Mouse (Mus musculus) CH12.LX (cell line): ENCODE results near the gene Pink1. TPM values are rescaled to one million over a fixed set of nuclear protein-coding genes. Genes with fewer than 3 reads are reported as not detected.

Experiments
- DNase-seq: peaks from one replicate; pipeline ENCODE4 v3.0.0-alpha.2; 2013; ENCODE audit errors: extremely low read depth
- H3K27ac ChIP-seq: 2 replicates; pipeline ENCODE4 v1.5.1; 2012; ENCODE audit warnings: low read depth, mild to moderate bottlenecking, control low read depth, moderate library complexity; ENCODE audit not compliant: insufficient read depth
- H3K27me3 ChIP-seq: replicated peaks from 2 replicates; pipeline ENCODE3; 2012; ENCODE audit warnings: inconsistent platforms
- H3K36me3 ChIP-seq, 2 experiments: replicated peaks in 1 of 2; 2 replicates each; pipeline versions ENCODE3 to v1.6.1; 2012; ENCODE audit warnings: inconsistent platforms in 1 of 2, low read length in 1 of 2, mild to moderate bottlenecking in 1 of 2, mixed read lengths in 1 of 2, moderate library complexity in 1 of 2; ENCODE audit not compliant: control insufficient read depth in 1 of 2, insufficient read depth in 1 of 2
- H3K4me1 ChIP-seq, 2 experiments: 2 replicates each; pipeline ENCODE4 v1.6.1; 2012; ENCODE audit warnings: inconsistent platforms in 1 of 2, moderate library complexity in 1 of 2; ENCODE audit not compliant: insufficient read depth in 2 of 2, control insufficient read depth in 1 of 2
- H3K4me2 ChIP-seq: 2 replicates; pipeline ENCODE4 v1.6.1; 2012; ENCODE audit warnings: low read depth, mild to moderate bottlenecking, control low read depth; ENCODE audit not compliant: poor library complexity, insufficient read depth, severe bottlenecking
- H3K4me3 ChIP-seq, 3 experiments: fragments of 150-350 bp in 1 of 3; sonication (generic) in 1 of 3; replicated peaks in 1 of 3; 2 replicates each; pipeline versions ENCODE3 to v1.5.1; 2011 to 2012; ENCODE audit warnings: low read depth in 2 of 3, low read length in 2 of 3, mild to moderate bottlenecking in 2 of 3, moderate library complexity in 2 of 3, control low read depth in 1 of 3, improper control_type of control experiment in 1 of 3, inconsistent platforms in 1 of 3, mixed read lengths in 1 of 3; ENCODE audit not compliant: poor library complexity in 1 of 3
- H3K79me2 ChIP-seq: replicated peaks from 2 replicates; pipeline ENCODE4 v1.6.1; 2012; ENCODE audit warnings: mild to moderate bottlenecking, moderate library complexity; ENCODE audit not compliant: control insufficient read depth, poor library complexity, insufficient read depth, severe bottlenecking; ENCODE audit errors: extremely low read depth
- H3K9ac ChIP-seq: 2 replicates; pipeline ENCODE4 v1.6.1; 2012; ENCODE audit warnings: low read depth, mild to moderate bottlenecking, control low read depth, moderate library complexity; ENCODE audit not compliant: insufficient read depth
- H3K9me3 ChIP-seq: replicated peaks from 2 replicates; pipeline ENCODE3; 2012; ENCODE audit warnings: low read length, inconsistent platforms, mixed read lengths
- CTCF ChIP-seq, 2 experiments: IDR thresholded peaks in 1 of 2; conservative IDR thresholded peaks in 1 of 2; 2 replicates each; pipeline ENCODE4 v1.5.1; 2011 to 2012; ENCODE audit warnings: low read depth in 2 of 2, low read length in 2 of 2, improper control_type of control experiment in 1 of 2, inconsistent platforms in 1 of 2, mild to moderate bottlenecking in 1 of 2, moderate library complexity in 1 of 2
- E2F4 ChIP-seq: IDR thresholded peaks from 2 replicates; pipeline ENCODE4 v1.6.1; 2011; ENCODE audit warnings: low read depth, low read length, improper control_type of control experiment; ENCODE audit not compliant: insufficient replicate concordance
- ELF1 ChIP-seq: IDR thresholded peaks from 2 replicates; pipeline ENCODE4 v1.6.1; 2014; ENCODE audit warnings: low read depth, mild to moderate bottlenecking, inconsistent platforms, low read length, improper control_type of control experiment
- GABPA ChIP-seq: IDR thresholded peaks from 2 replicates; pipeline ENCODE4 v1.6.1; 2012; ENCODE audit warnings: low read depth, low read length, improper control_type of control experiment, inconsistent platforms; ENCODE audit not compliant: insufficient replicate concordance
- JUN ChIP-seq: IDR thresholded peaks from 2 replicates; pipeline ENCODE4 v1.6.1; 2011; ENCODE audit warnings: low read depth, mild to moderate bottlenecking, low read length, improper control_type of control experiment, moderate library complexity; ENCODE audit not compliant: insufficient read depth
- MAFK ChIP-seq: IDR thresholded peaks from 2 replicates; pipeline ENCODE4 v1.6.1; 2011; ENCODE audit warnings: low read length, improper control_type of control experiment; ENCODE audit not compliant: insufficient replicate concordance
- MAX ChIP-seq: IDR thresholded peaks from 2 replicates; pipeline ENCODE4 v1.6.1; 2011; ENCODE audit warnings: low read length, improper control_type of control experiment
- NELFE ChIP-seq: IDR thresholded peaks from 2 replicates; pipeline ENCODE4 v1.6.1; 2011; ENCODE audit warnings: low read depth, low read length, improper control_type of control experiment
- PAX5 ChIP-seq: IDR thresholded peaks from 2 replicates; pipeline ENCODE4 v1.6.1; 2012; ENCODE audit warnings: low read length, inconsistent platforms, mixed read lengths
- RCOR1 ChIP-seq: conservative IDR thresholded peaks from 2 replicates; pipeline ENCODE4 v1.6.1; 2012; ENCODE audit warnings: low read depth, mild to moderate bottlenecking, inconsistent platforms, low read length, improper control_type of control experiment
- TBP ChIP-seq: conservative IDR thresholded peaks from 2 replicates; pipeline ENCODE4 v1.6.1; 2011; ENCODE audit warnings: low read depth, low read length, improper control_type of control experiment
- dilution Hi-C: fragments of 300-500 bp; cut with MboI; formaldehyde crosslinking; loops from 2 replicates; pipeline ENCODE4 v1.14.3; 2020; ENCODE audit warnings: low sequenced_read_pairs; ENCODE audit not compliant: extremely low pct_unique_long_range_greater_than_20kb, extremely low pct_ligation_motif_present
- in situ Hi-C: fragments of 300-500 bp; cut with MboI; formaldehyde crosslinking; loops from 3 replicates; pipeline ENCODE4 v1.14.3; 2019; ENCODE audit warnings: low sequenced_read_pairs, low pct_ligation_motif_present, low pct_unique_long_range_greater_than_20kb, mixed read lengths
- polyA plus RNA-seq: library from polyadenylated mRNA; unstranded; fragments of >175 nt; gene quantifications from 2 replicates; pipeline ENCODE4 v1.2.1, GENCODE M21; 2012; ENCODE audit warnings: low read depth; ENCODE audit not compliant: insufficient read length
- total RNA-seq, 2 experiments: library from RNA; depleted of rRNA; stranded (reverse); fragments of 300-350 nt in 1 of 2; fragments of >200 nt in 1 of 2; gene quantifications; 2 replicates each; pipeline ENCODE4 v1.2.3; 2012 to 2014

The Pink1 gene
- total and polyA plus RNA-seq, 3 experiments, result 7.1 to 10.8 (median 7.2) TPM

DNA sequence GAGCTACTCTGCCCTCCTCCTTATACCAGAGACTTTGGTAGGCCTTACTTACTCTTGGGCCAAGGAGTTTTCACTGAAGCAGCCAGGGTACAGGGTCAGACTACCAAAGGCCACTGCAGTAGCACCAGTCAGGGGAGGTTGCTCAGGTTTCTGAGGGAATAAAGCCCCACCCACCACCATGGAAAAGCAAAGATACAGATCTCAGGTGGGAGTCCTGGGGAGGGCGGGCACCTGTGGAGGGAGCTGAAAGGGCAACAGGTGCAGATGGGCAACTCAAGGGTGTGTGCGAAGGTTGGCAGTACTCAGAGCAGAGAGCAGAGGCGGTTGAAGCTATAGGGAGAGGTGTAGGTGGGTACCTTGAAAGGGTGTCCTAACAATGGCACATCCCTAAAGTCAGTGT lies 23.1 kb downstream of the Pink1 start:
- Histone ChIP-seq H3K4me3 (no peak overlapping the region), H3K36me3 (peaks cover 10 to 21% of the 10 kb centered on the region in 2 experiments), H3K4me1 (peaks cover 4 to 35% of the 10 kb centered on the region in 2 experiments), H3K27me3 (peaks cover 5% of the 10 kb centered on the region), H3K79me2 (peaks cover 21% of the 10 kb centered on the region), H3K27ac (no peak overlapping the region), H3K9me3 (peaks cover 5% of the 10 kb centered on the region), H3K9ac (no peak overlapping the region), H3K4me2 (no peak overlapping the region)
- in situ Hi-C loops, result loop anchor here (25.0 kb wide), 1 partner anchor 341 kb away; no protein-coding TSS in a partner anchor
- no peak for DNase-seq
- dilution Hi-C loops, result no loop called here
- TF ChIP-seq ELF1 (no peak), CTCF (conservative IDR thresholded peaks at IDR 0.05 in 1 of 2, IDR thresholded peaks at IDR 0.05 in 1 of 2; ENCODE audit: low read depth in 2 of 2, low read length in 2 of 2) (no peak), MAX (no peak)

DNA sequence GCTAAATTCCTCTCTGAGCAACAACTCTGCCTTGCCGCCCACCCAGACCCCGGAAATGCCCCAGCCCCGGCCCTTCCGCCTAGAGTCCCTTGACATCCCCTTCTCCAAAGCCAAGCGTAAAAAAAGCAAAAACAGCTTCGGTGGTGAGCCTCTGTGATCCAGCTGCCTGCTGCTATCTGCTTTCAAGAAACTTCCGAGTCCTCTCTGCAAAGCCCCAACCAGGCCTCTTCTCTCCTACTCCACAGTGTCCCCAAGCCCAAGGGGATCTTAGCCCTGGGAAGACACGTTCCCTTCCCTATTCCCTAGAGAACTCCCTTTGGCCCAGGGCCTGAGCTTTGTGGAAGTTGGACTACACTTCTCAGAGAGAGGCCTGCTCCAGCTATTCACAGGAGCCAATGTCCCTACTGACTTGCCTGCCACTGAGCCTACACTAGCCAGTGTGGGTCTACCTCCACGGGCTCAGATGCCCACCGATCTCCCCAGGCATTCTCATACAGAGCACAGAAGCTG lies 24.8 kb downstream of the Pink1 start:
- Histone ChIP-seq H3K79me2 (peaks cover 13% of the 10 kb centered on the region), H3K36me3 (peaks cover 0 to 5% of the 10 kb centered on the region in 2 experiments), H3K27me3 (peaks cover 8% of the 10 kb centered on the region), H3K27ac (no peak overlapping the region), H3K9ac (no peak overlapping the region), H3K4me3 (no peak overlapping the region), H3K9me3 (peaks cover 5% of the 10 kb centered on the region), H3K4me2 (no peak overlapping the region), H3K4me1 (peaks cover 4 to 22% of the 10 kb centered on the region in 2 experiments)
- in situ Hi-C loops (loop anchor here (25.0 kb wide), 1 partner anchor 339 kb away; no protein-coding TSS in a partner anchor), dilution Hi-C loops (no loop called here)
- no peak for TF ChIP-seq ELF1
- no peak for DNase-seq

DNA sequence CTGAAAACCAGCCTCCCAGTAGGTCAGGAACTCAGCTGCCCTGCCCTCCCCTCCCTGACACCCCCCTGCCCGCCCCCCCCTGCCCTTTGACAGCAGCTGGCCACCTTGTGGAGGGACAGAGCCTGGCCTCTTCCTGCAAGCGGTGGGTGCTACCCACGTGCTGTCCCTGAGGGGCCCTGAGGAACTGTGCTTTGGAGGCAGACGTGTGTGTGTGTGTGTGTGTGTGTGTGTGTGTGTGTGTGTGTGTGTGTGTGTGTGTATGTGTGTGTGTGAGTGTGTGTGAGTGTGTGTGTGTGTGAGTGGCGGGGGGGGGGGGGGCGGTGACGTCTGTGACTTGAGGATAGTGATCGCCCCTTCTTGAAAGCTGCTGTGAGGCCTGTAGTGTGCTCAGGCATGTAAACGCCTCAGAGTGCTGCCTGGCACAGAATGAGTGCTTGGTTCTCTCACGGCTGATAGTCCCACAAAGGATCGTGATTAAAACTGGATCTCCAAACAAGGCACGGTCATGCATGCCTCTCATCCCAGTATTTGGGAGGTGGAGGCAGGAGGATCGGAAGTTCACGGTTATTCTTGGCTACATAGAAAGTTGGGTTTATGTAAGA lies 32.1 kb downstream of the Pink1 start:
- Histone ChIP-seq H3K4me3 (no peak overlapping the region), H3K79me2 (no peaks in the 10 kb centered on the region), H3K4me2 (no peak overlapping the region), H3K9me3 (no peaks in the 10 kb centered on the region), H3K9ac (no peak overlapping the region), H3K27ac (no peak overlapping the region), H3K36me3 (no peaks in the 10 kb centered on the region), H3K4me1 (peaks cover 9 to 27% of the 10 kb centered on the region in 2 experiments), H3K27me3 (peaks cover 8% of the 10 kb centered on the region)
- DNase-seq, result no peak
- dilution Hi-C loops (no loop called here), in situ Hi-C loops (no loop called here)
- no peak for TF ChIP-seq NELFE
- TF ChIP-seq E2F4, result no peak
- no peak for TF ChIP-seq RCOR1
- TF ChIP-seq MAFK, result no peak
- no peak for TF ChIP-seq JUN
- no peak for TF ChIP-seq TBP
- no peak for TF ChIP-seq CTCF (conservative IDR thresholded peaks at IDR 0.05 in 1 of 2, IDR thresholded peaks at IDR 0.05 in 1 of 2; ENCODE audit: low read depth in 2 of 2, low read length in 2 of 2)
- TF ChIP-seq MAX, result no peak
- no peak for TF ChIP-seq PAX5
- TF ChIP-seq GABPA, result no peak
